Comparison of ENCODE assay signal across 8 mouse cellular contexts in the genomic region with DNA sequence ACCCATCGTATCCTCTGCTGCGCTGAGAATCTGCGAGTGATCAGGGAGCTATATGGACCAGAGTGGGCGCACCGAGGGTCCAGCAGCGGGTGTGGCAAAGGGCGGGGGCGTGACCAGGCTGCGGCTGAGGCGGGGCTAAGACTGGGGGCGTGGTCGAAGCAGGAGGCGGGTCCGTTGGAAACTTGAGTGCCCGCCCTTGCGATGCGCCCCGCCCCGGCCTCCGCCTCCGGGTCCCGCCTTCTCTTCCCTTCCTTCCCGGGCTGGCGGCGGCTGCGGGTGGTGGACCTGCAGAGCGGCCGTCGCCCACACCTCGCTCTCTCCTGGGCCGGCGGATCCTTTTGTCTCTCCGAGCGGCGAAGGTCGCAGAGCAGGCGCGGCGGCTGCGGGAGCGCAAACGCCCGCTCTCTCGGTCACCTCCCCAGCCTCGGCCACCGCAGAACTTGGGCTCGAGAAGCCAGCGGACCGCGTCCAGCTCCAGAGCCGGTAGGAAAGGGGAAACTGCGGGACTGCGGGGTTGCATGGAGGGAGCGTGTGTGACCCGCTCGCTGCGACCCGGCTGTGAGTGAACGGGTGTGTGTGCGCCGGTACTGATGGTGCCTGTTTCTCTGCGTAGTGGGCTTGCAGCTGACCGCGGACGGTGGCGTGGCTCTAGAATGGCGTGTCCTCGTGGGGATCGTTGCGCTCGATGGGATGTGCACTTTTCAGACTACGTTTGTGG. TPM values are rescaled to one million over a fixed set of nuclear protein-coding genes. Genes with fewer than 3 reads are reported as not detected.
A peak's percentile ranks its signal among the peaks of the same experiment; 100 is the strongest.
DNase-seq lines count a peak whose midpoint lies in the region; ATAC-seq lines count a peak whose summit lies in the region.

A gene (plus strand): TSS at position 293 of the 718 bp plus-strand sequence.

- H3K4me3 ChIP-seq in hindbrain, embryonic 15.5 days: peak within 1 kb of the TSS; percentile 64

- peak within 1 kb of the TSS; percentile 59 for H3K9ac ChIP-seq in hindbrain, embryonic 15.5 days

- peaks cover 27% of the 10 kb centered on the region for H3K4me1 ChIP-seq in hindbrain, embryonic 15.5 days (replicated peaks)

- peak within 1 kb of the TSS; percentile 97 for H3K4me2 ChIP-seq in hindbrain, embryonic 15.5 days

- no peaks in the 10 kb centered on the region for H3K36me3 ChIP-seq in hindbrain, embryonic 15.5 days

- no peaks in the 10 kb centered on the region for H3K9me3 ChIP-seq in hindbrain, embryonic 15.5 days

- H3K27me3 ChIP-seq in hindbrain, embryonic 15.5 days: no peaks in the 10 kb centered on the region

- under 1% methylated on average over 66 of the region's 72 CpGs for WGBS in hindbrain, embryonic 15.5 days

- peak; percentile 90 for ATAC-seq in hindbrain, embryonic 15.5 days (ENCODE audit: low FRiP score, low read depth)

- H3K27ac ChIP-seq in hindbrain, embryonic 15.5 days (replicated peaks): peak within 1 kb of the TSS; percentile 71

- peak; percentile 94 for DNase-seq in ZHBTc4 (ENCODE audit: low read depth, low spot score)
- DNase-seq in cerebellum, postnatal 4 days (ENCODE audit: low spot score in 2 of 2): peak; percentile 86 to 93
- DNase-seq in gastrocnemius, adult 18-20 months (ENCODE audit: low spot score): peak; percentile 95
- DNase-seq in left cerebral cortex, adult 11 months (ENCODE audit: low spot score): peak; percentile 80
- peak; percentile 98 for DNase-seq in lung, postnatal 36 days
- peak; percentile 95 for DNase-seq in retina, embryonic 14.5 days (ENCODE audit: low spot score)
- DNase-seq in thymus, postnatal 36 days: peak; percentile 93 to 97

RNA-seq across cellular contexts. Expression of the gene that starts here (rescaled TPM):
- total RNA-seq in gastrocnemius, adult 18-20 months (2021): 1 to 10 TPM; 6.0 to 6.4 TPM
- polyA plus RNA-seq in hindbrain, embryonic 15.5 days (2015; fragmentation: Nextera tagmentation; extraction: Ambion mirVana): 128 and 129 TPM in 2 replicates

Comparison
In these comparisons a context has a peak if more than half of its experiments do, and no peak if none do; other contexts are left out.
1. Peak in every context shown above with its lines: DNase-seq, ATAC-seq, H3K4me3 ChIP-seq and H3K27ac ChIP-seq.